Mouse (Mus musculus): ENCODE data around the gene Ifnar1.
A peak's percentile ranks its signal among the peaks of the same experiment; 100 is the strongest.
"Not testable (repeated sequence)": the region's sequence is repeated elsewhere in the genome, so short reads cannot be mapped to it uniquely, and the experiment has no call there.

Gene Ifnar1

DNA sequence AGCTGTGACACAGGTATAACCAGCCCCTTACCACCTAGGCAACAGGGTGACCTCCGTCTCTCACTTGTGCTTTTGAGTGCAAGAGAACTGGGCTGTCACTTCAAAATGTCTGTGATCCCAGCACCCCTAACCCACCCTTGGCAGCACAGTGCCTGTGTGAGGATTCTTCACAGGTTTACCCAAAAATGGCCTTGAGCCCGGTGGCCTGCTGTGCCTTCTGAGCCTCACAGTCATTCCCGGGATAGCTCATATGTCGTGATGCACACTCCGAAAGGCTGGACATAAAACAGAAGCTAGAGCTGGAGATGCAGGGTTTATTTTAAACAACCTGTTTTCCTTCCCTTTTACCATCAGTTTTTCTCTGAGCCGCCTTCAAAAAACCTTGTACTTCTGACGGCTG is 19.7 kb downstream of the Ifnar1 start:
- no peak for DNase-seq (ENCODE audit: low read depth, low spot score)

DNA sequence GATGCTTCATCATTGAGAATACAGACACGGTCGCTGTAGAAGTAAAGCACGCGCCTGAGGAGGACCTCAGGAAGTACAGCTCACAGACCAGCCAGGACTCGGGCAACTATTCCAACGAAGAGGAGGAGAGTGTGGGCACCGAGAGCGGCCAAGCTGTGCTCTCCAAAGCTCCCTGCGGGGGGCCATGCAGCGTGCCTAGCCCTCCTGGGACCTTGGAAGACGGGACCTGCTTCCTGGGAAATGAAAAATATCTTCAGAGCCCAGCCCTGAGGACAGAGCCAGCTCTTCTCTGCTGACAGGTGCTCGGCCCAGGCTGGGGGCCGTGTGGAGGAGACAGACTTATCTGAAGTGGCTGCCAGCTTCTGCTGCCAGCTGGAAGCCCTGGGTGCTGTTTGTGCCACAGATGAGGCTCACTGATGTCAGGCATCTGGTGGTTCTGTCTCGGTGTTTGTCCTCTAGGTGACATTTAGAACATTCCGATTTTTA is 20.1 kb downstream of the Ifnar1 start:
- no peak for DNase-seq (ENCODE audit: low read depth, low spot score)

DNA sequence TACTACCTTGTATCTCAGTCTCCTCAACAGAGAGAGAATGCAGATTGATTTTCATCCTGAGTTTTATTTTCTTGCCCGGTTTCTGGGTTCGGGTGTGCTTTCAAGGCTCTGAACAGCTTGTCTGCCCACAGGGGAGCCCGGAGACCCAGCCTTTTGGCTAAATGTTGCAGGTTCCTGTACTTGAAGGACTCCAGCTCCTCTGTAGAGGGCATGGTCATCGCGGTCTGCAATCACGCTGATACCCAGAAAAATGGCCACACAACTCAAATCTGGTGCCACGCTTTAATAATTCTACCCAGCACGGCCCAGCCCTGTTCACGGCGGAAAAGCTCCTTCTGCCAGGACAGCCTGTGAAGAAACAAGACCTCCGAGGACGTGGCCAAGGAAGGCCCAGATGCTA is 21.4 kb downstream of the Ifnar1 start:
- no peak for DNase-seq (ENCODE audit: low read depth, low spot score)

DNA sequence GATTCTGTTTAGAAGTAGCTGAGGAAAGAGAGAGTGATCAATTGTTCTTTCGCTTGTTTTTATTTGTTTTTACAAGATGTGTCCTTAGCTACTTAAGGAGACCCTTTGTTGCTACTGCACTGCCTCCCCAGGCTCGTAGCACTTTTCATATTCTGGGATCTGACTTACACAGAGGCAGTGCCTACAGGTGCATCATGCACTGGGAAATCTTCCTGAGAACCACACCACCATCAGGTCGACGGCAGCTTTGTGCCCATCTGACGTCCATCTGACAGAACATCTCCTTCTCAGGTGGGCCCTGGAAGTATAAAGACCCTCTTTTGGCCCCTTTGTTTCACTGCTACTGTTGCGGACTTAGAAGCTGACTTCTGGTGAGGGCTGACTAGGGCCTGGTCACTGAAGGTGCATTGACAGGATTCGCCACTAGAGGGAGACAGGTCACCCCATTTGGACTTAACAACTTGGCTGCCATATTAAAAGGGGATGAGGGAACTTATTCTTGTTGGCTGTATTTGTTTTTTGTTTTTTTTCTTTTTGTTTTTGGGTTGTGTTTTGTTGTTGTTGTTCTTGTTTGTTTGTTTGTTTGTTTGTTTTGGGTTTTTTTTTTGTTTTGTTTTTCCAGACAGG is 27.2 kb downstream of the Ifnar1 start:
- DNase-seq (ENCODE audit: low read depth, low spot score): peak; percentile 84

DNA sequence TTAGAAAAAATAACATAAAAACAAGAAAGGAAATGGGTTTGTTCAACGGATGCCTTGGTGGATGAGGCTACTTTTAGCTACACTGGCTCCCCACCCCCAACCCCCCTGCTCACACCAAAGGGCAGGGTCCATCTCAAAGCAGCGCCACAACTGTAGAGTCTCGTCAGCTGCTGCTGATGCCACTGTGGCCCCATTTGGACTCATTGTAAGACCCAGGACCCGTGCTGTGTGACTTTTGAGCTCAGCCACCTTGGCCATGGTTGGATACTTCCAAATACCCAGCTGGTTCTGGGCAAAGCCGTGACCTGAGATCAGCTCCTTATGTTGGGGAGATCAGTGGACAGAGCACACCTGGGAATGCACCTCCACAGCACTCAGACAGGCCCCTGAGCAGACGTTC is 28.1 kb downstream of the Ifnar1 start:
- no peak for DNase-seq (ENCODE audit: low read depth, low spot score)

DNA sequence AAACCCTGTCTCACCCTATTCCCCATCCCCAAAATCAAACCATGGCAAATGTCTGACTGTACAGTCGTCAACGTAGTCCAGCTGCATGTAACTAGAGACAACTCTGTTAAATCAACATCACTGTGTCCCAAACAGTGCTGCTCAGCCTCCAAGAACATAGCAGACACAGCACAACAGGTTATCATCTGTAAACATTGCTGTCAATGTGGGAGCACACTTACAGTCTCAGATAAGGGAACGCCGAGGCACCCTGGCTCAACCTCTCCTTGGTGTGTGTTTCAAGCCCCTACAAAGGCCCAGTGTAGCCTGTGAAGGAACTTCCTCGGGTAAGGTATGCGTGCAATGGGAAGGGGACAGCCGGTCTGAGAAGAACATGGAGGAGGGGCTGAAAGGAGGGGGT is 32.0 kb downstream of the Ifnar1 start:
- no peak for DNase-seq (ENCODE audit: low read depth, low spot score)

DNA sequence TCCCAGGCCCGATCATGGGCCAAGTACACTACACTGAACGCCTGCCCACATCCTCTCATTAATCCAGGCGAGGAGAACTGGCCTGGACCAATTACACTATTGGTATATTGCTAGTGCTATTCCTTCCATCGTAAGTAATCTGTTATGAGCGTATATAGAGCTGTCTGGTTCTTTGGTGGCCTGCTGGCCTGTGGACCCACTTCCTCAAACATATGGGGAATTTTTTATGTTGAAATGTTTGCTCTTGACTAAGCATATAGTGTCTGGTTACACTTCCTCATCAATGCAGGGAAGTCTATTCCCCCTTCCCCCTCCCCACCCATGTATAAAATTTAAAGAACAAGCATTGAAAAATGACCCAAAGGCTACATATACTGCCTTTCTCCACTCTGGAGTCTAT is 37.0 kb downstream of the Ifnar1 start:
- DNase-seq (ENCODE audit: low read depth, low spot score): no peak

DNA sequence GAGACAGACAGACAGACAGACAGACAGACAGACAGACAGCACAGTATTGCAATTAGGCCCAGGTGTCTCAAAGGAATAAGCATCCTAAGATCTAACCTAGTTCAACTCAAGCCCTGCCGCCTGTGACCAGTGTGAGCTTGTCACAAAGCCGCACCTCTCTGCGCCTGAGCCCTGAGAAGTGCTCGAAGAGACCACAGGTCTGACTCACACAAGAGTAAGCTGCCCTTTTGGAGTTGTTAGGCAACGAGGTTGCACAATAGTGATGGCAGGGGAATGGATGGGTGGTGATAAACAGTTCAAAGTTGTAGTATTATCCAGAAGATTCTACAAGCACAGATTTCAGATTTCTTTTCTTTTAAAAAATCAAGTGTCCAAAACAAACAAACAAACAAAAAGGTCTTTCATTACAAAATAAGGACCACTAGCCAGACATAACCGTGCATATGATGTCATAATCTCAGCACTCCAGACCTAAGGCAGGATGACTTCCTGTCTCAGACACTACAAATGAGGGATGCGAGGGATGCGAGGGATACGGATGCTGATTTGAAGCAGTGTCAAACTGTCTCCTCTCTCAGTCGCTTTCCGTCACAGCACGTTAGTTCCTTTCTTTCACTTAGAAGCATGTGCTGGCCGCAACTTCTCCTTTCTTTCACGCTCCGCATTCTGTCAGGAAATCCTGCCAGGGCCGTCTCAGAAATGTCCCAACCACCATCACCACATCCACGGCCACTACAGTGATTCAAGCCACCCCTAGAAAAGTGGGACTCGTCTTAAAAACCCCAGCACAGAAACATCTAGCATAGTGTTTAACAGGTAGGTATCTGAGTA is 37.7 kb downstream of the Ifnar1 start:
- no peak for DNase-seq (ENCODE audit: low read depth, low spot score)

DNA sequence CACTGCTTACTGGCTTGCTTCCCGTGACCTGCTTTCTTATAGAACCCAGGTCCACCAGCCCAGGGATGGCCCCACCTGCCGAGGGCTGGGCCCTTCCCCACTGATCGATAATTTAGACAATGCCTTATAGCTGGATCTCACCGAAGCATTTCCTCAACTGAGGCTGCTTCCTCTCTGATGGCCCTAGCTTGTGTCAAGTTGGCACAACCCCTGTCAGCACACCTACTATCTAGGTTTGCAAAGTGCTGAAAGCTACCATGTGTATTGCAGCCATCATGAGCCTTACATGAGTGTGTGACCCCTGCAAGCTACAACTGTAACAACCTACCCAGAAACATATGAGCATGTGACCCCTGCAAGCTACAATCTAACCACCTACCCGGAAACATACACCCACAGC is 39.2 kb downstream of the Ifnar1 start:
- DNase-seq (ENCODE audit: low read depth, low spot score): no peak

DNA sequence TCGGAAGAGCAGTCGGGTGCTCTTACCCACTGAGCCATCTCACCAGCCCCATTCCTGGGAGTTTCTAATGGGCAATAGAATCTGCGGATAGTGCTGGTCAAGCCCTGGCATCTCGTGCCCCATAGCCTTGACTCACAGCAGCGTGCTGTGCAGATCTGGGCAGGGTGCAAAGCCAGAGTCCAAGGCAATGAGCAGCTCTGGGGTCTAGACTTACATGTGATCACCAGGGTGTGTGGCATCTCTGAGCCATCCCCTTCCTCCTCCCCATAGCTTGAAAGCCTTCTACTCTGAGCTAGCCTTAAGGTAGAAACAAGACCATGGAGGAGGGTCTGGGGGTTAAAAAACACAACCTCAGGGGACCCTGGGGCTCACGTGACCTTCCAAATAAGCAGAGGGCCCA is 41.2 kb downstream of the Ifnar1 start:
- no peak for DNase-seq (ENCODE audit: low read depth, low spot score)

DNA sequence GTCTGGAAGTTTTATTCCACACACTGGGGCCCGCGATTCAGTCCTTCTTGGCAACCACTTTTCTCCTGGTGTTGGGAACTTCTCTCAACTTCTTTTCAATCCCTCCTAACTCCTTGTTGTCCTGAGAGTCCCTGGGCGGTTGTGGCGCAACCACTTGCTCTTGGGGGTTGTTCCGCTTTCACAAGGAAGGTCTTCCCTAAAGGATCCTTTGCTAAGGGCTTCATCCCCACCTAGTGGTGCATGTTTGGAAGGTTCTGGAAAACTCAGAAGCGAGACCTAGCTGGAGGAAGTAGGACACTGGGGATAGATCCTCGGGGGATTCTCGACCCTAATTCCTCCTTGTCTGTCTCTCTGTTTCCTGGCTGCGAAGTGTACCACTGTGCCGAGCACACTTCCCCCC is 42.0 kb downstream of the Ifnar1 start:
- no peak for DNase-seq (ENCODE audit: low read depth, low spot score)

DNA sequence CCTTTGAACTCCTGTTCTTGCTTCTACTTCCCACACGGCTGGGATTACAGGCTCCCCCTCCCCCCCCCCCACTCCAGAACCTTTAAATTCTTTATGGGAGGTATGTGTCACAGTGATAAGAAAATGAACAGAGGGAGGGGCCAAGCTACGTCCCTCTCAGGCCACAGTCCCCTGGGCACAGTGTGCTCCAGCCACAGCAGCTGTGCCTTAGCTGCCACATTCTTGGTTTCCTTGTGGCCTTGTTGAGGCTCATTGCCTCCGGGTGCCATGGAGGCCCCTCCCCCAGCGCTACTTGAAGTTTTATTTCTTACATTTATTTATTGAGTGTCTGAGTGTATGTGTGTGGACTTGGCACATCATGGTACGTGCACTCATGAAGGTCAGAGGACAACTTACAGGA is 42.5 kb downstream of the Ifnar1 start:
- no peak for DNase-seq (ENCODE audit: low read depth, low spot score)

DNA sequence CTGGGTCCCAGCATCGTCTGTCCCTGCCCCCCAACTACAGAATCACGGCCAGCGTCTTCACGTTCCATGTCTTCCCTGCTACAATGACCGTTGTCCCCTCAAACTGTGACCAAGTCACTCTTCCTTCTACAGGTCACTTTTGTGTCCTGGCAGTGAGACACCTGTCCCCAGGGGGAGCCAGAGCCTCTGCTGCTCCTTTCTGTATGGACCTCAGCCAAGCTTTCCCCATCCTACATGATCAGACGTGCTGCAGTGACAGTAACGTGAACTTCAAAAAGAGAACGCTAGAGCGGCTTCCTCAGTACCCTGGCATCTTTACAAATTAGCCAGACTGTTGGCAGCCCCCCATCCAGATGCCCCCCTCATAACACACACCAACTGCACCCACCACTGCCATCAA is 43.5 kb downstream of the Ifnar1 start:
- no peak for DNase-seq (ENCODE audit: low read depth, low spot score)

DNA sequence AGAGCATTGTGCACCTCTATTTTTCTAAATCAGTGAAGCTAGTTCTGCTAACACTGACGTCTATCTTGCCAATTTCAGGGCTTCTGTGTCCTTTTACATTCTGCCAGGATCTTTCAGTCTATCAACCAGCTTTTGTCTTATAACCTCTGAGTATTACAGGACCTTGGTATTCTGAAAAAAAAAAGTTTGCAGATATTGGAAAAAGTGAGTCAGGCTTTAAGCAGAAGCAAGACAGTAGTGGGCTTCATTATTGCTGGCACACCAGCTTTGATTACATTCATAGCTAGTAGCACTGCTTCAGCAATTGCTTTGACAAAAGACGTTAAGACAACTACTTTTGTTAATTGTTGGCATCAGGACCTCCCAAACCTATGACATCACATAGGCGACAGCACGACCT is 45.8 kb downstream of the Ifnar1 start:
- DNase-seq (ENCODE audit: low read depth, low spot score): not testable (repeated sequence)

DNA sequence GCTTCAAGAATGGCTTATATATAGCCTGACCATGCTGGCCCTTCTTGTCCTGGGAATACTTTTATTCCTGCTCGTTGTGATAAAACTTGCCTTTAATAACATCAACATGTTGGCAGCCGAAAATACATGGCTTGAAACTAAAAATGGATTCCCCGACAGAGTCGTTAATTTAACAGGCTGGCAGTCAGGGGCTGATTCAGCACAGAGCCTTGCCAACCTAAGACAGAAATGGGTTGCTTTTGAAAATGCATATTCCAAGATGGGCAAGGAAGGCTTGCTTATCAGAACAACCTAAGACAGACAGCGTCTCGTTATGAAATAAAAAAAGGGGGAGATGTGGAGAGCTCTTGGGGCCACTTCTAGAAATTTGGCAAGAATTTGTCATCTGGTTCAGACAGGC is 46.8 kb downstream of the Ifnar1 start:
- DNase-seq (ENCODE audit: low read depth, low spot score): no peak

DNA sequence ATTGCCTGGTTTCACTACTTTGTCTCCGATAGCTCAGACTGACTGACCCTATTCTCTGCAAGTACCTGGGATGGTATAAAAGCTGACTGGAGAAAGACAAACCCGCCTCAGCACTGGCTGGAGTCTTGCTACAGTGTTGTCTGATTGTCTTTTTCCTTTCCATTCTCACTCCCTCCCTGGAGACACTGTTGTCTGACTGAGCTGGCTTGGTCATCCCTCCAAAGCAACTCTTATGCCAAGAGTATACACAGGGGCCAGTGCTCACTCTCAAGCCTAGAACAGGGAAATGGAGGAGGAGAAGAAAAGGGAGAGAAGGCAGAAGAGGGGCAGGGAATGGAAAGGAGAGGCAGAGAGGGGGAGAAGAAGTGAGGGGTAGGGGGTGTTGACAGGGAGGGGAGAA is 47.4 kb downstream of the Ifnar1 start:
- DNase-seq (ENCODE audit: low read depth, low spot score): no peak

DNA sequence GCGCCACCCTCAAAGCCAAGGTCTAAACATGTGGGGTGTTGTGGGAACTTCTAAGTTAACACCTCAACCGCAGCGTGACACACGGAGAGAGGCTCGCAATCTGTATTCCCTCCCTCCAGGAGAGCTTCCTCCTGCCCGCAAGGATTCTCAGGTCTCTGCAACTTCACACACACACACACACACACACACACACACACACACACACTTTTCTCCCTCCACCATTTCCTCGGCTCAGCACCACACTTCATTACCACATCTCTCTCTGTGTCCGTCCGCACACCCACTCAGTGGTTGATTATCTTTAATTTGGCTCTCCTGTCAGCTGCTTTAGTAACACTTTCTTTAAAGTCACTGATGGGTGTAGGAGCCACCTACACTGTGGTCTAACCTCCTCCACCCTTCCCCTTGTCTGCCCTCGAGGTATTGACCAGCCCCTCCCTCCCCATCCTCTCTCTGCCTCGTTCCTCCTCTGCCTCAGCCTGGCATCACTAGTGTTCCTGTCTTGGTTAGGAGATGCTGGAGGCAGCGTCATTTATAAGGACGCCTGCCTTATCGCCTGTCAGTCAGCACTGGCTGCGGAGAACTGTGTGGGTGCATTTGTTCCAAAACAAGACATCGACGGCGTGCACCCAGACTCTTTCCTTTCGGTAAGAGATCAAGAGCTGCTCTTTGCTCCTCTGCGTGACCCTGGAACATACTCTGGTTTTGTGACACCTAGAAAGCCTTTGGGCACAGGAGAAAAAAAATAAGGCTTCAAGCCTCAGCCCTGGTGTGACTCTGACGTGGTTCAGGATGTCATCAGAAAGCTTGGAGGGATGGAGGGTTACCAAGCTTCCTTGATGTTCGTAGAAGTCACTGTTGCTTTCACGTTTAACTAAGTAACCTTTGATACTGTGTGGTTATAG is 48.3 kb downstream of the Ifnar1 start:
- DNase-seq (ENCODE audit: low read depth, low spot score): no peak

DNA sequence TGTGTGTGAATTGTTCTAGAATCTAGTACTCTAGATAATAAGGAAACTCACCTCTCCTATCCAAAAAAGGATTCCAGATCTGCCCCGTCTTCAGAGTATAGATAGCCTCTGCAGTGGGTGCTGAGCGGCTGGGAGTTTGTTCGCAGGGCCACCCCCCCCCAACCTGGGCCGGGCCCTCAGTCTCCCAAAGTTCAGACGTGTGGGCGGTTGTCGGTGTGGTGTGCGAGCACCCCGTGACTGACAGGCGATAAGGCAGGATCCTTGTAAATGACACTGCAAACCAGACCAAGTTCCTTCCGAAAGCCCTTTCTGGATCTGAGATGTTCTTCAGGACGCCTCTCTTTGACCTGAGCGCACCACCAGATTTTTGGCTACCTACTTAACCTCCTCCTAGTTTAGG is 49.4 kb downstream of the Ifnar1 start:
- DNase-seq (ENCODE audit: low read depth, low spot score): peak; percentile 100

DNA sequence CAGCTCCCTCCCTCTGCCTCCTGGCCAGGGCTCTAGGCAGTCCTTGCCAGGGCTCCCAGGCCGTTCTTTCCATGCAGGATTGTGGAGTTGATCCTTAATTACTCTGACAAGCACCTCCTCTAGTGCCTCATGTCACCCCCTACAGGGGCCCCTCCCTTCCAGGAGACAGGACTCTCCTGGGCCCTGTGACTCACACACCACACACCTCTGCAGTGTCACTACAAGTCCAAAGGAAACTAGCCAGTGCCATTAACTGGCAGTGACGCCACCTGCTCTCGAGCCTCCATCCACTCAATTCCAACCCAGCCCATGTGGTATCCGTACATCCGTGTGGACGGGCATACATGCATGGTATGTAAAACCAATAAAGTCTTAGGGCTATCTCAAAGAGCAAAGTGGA is 49.9 kb downstream of the Ifnar1 start:
- DNase-seq (ENCODE audit: low read depth, low spot score): no peak

DNA sequence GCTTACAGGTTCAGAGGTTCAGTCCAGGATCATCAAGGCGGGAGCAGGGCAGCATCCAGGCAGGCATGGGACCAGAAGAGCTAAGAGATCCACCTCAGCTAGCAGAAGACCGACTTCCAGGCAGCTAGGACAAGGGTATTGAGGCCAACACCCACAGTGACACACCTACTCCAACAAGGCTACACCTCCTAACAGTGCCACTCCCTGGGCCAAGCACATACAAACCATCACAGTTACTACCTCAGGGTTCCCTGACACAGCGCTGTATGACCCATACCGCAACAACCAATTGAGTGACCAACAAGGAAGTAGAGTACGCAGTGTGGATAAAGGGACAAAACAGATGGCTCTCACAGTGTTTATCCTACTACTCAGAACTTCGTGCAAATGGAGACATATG is 51.3 kb downstream of the Ifnar1 start:
- DNase-seq (ENCODE audit: low read depth, low spot score): no peak

DNA sequence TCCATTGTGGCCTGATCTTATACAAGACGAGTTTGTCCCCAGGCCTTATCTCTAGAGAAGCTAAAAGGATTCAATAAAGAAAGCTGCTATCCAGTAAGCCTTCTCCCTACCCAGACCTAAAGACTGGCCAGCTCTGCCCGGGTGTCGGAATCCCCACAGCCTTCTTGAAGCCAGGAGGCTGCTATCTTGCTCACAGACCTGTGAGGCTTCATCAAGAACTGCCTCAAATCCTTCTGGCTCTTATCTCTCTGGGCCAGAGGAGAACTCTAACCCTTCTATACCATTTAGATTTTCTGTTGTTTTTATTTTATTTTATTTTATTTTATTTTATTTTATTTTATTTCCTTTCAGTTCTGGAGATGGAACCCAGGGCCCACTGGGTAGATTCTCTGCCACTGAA is 52.0 kb downstream of the Ifnar1 start:
- no peak for DNase-seq (ENCODE audit: low read depth, low spot score)

DNA sequence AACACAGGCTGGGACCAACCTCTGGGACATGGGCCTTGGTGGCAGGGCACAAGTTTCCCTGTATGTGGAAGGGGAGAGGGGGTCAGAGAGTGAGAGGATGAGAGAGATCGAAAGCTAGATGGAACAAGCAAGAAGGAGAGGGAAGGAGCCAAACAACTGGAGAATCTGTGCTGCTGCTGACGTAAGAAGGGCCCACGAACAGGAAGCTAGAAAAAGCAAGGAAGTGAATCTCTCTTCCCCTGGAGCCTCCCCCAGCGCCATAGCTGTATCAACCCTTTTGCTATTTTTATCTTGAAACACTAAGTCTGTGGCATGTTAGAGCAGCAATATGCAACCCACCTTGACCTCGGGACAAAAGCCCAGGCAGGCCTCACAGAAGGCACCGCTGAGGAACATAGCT is 53.0 kb downstream of the Ifnar1 start:
- DNase-seq (ENCODE audit: low read depth, low spot score): no peak
